Mouse (Mus musculus): ENCODE results near the gene Gpc6.

Gene Gpc6

DNA sequence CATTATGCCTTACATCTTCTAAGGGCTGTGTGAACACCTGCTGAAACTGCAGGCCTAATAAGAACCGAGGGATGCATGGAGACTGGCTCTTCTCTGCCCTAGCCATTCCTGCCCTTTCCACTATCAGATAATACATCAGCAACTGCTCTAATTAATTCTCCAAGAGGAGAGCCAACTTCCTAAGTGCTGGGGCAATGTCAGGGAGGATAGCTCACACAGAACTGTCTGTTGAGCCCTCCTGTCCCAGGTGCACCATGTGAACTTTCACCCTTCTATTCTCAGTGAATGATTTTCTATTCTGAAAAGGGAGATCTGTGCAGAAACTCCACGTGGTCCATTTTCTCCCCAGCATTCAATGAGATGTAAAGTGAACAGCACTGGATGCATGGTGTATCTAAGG, 136.0 kb downstream of the Gpc6 start:
- no peak for DNase-seq (ENCODE audit: low read depth, low spot score)

DNA sequence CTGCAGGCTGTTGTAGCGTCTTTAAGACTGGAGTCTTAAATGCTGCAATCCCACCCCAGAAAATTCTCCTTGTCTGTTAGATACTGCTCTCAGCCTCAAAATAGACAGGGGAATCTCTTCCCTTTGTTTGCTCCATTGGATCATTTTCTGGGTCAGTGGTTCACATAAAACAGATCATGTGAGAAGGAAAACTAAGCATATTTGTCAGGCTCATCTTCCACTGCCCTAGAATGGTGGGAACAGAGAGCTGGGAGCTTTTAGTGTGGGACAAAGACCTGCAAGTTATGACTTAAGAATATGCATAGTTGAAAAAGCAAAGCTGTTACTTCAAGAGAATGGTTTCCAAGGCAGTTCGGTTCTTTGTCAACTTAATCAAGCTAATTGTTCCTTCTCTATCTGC, 136.4 kb downstream of the Gpc6 start:
- DNase-seq (ENCODE audit: low read depth, low spot score), result no peak

- DNase-seq (ENCODE audit: low read depth, low spot score), result no peak
Measured at GRCm38 (mm10) chr14:117068179-117068578, 143.1 kb downstream of the Gpc6 start.

- no peak for DNase-seq (ENCODE audit: low read depth, low spot score)
Measured at GRCm38 (mm10) chr14:117070470-117071085, 145.5 kb downstream of the Gpc6 start.

DNA sequence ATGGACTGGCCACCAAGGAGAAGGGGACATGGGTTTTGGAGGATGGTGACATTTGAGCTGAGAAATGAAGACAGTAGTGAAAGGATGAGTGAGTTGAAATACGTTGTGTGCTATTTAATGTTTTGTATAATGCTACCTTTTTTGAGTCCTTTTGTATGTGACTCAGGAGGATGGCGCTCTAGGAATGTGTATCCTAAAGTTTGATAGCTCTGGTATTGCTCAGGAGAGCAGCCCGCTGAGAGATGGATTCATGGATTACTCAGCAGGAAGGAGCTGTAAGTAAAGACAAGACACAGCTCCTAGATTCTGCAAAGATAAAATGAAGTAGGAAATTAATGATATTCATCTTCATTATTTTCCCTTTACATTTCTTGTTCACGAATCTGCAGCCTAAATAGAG, 168.5 kb downstream of the Gpc6 start:
- no peak for DNase-seq (ENCODE audit: low read depth, low spot score)

GRCm38 (mm10) chr14:117106900-117107299, 181.8 kb downstream of the Gpc6 start:
- DNase-seq (ENCODE audit: low read depth, low spot score), result no peak

- DNase-seq (ENCODE audit: low read depth, low spot score), result no peak
Measured at GRCm38 (mm10) chr14:117113153-117113552, 188.0 kb downstream of the Gpc6 start.

- no peak for DNase-seq (ENCODE audit: low read depth, low spot score)
Measured at GRCm38 (mm10) chr14:117122036-117122435, 196.9 kb downstream of the Gpc6 start.

DNA sequence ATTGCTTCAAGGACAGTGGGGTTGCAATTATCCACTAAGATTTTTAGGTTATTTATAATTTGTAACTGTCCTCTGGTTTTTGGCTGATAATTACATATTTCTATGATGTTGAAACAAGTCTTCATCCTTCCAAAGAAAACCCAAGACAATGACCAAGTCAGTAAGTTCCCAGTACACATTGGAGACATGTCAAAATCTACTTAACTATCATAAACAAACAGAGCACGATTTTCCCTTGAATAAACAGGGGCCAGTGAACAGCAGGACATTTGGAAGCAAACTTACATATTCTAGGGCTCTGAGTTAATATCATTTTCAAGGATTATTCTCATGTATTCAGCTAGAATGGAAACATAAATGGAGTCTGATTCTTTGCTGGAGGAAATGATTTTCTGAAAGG, 205.2 kb downstream of the Gpc6 start:
- DNase-seq (ENCODE audit: low read depth, low spot score), result no peak

DNA sequence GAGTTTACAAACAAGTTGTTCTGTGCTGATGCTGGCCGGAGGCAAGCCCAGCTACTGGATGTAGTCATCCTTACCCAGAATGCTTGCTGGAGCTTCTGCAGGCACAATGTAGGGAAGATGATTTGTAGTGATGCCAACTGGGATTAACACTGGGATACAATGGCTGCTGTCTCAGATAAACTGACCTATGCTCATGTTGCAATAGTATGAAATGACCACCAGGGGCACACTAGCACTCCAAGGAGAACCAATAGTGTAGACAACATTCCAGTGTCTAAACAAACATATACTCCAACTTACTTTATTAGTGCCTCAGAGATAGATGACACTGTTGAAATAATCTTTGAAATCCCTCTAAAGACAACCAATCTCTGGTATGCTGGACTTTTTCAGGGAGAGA, 206.2 kb downstream of the Gpc6 start:
- DNase-seq (ENCODE audit: low read depth, low spot score), result peak; percentile 28

GRCm38 (mm10) chr14:117141077-117141848, 216.1 kb downstream of the Gpc6 start:
- no peak for DNase-seq (ENCODE audit: low read depth, low spot score)

- no peak for DNase-seq (ENCODE audit: low read depth, low spot score)
Measured at GRCm38 (mm10) chr14:117146089-117146488, 221.0 kb downstream of the Gpc6 start.

- DNase-seq (ENCODE audit: low read depth, low spot score), result no peak
Measured at GRCm38 (mm10) chr14:117146665-117147064, 221.6 kb downstream of the Gpc6 start.

DNA sequence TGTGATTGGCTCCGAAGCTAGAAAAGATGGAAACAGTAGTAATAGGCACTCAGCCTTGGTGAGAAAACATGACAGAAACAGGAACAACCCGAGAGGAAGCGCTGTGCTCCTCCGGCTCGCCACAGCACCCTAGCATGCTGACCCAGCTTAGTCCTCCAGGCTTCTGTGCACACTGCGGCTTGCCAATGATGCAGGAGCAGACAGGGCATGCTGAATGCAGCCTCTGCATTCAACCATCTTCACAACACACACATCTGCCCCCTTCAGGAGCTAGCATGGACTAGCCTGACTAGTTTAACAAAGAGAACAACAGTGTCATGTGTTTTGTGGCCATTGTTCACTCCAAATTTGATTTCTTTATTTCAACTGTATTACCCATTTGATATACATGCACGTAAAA, 226.5 kb downstream of the Gpc6 start:
- DNase-seq (ENCODE audit: low read depth, low spot score), result no peak

- no peak for DNase-seq (ENCODE audit: low read depth, low spot score)
Measured at GRCm38 (mm10) chr14:117155884-117156465, 230.9 kb downstream of the Gpc6 start.

GRCm38 (mm10) chr14:117157426-117157825, 232.3 kb downstream of the Gpc6 start:
- DNase-seq (ENCODE audit: low read depth, low spot score), result no peak

GRCm38 (mm10) chr14:117166350-117166749, 241.2 kb downstream of the Gpc6 start:
- no peak for DNase-seq (ENCODE audit: low read depth, low spot score)

GRCm38 (mm10) chr14:117193364-117193763, 268.2 kb downstream of the Gpc6 start:
- no peak for DNase-seq (ENCODE audit: low read depth, low spot score)

- DNase-seq (ENCODE audit: low read depth, low spot score), result peak; percentile 6
Measured at GRCm38 (mm10) chr14:117202012-117202411, 276.9 kb downstream of the Gpc6 start.

- no peak for DNase-seq (ENCODE audit: low read depth, low spot score)
Measured at GRCm38 (mm10) chr14:117203960-117204359, 278.8 kb downstream of the Gpc6 start.

DNA sequence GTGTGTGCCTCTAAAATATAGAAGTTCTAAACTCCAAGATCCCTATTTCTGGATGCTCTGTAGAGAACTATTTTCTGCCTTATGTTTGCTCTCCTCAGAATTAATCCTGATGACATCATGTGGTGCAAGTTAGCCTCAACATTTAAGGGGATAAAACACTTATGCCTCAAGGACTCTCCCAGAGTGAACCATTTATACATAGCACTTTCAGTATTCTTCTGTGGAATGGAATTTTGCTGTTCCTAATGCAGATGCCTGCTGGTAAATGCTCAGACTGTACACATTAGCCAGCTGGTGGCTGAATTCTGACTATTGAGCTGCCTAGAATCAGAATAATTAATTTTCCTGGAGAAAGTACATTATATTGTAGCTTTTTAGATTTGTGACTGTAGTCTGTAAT, 289.3 kb downstream of the Gpc6 start:
- no peak for DNase-seq (ENCODE audit: low read depth, low spot score)

DNA sequence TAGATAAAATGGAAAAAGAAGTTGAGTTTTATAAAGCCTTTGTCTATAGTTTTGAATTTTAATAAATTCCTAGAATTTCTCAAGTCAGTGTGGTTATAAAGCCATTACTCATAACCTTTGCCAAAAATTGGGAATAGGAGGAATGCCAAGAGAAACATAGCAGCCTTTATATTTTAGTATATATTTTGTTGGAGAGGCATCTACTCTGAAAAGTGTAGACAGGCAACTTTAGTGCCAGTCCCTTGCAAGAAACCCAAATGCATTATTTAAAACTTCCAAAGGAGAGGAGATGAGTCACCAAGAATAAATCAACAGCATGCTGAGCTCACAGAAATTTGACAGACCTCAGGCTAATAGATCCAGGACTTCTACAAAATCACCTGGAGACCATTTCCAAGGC, 301.8 kb downstream of the Gpc6 start:
- DNase-seq (ENCODE audit: low read depth, low spot score), result no peak

DNA sequence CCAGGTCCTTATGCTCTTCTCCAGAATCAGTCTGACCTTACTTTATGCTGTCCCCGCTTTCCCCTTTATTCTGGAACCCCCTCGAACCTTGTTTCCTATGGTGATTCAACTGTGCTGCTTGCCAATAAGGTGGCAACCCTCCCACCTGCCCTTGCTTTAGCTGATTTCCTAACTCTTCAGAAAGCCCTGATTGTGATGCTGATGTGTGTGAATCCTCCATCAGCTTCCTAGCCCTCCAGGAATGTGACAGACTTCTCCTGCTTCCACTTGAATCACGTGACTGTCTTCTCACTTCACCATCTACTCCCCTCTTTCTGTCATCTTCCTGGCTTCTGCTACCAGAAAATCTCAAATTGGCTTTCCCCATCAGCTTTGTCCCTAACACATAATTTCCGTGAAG, 305.4 kb downstream of the Gpc6 start:
- DNase-seq (ENCODE audit: low read depth, low spot score), result peak; percentile 62

Data from ZHBTc4 (cell line).